Mouse (Mus musculus): ENCODE data around the gene Chd5.

DNA sequence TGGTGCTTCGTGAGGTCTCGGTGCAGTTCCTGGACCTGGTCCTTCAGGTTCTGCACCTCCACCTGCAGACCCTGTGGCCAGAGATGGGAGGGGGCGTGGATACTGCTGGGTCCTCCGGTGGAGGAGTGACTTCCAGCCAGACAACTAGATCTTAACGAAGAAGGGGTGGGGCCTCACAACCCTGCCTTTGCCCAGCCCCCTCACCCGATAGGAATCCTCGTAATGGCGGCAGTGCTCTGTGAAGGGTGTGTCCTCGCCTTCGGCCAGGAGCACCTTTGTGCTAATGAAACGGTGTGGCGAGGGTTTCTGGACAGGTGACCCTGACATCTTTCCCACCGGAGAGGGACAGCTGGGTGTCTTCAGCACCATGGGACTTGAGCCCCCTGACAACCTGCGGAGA is 26.3 kb upstream of the Chd5 start:
- TF ChIP-seq CTCF (IDR thresholded peaks at IDR 0.05; ENCODE audit: low read depth) (no peak), EP300 (IDR thresholded peaks at IDR 0.05; ENCODE audit: low read depth) (no peak)

Measured in heart, postnatal 0 days (tissue).